Mouse (Mus musculus): ENCODE data around the gene Gng13. TPM values are rescaled to one million over a fixed set of nuclear protein-coding genes. Genes with fewer than 3 reads are reported as not detected.

Gene Gng13
- polyA plus RNA-seq, 2 experiments, result 0.74 to 6.1 TPM

- WGBS, result 60% methylated on average over 9 of the region's 9 CpGs
- no peak for TF ChIP-seq POLR2A (IDR thresholded peaks at IDR 0.05; ENCODE audit: borderline replicate concordance, extremely low read depth, insufficient read depth, insufficient read length)
- Histone ChIP-seq H3K4me3 (replicated peaks; ENCODE audit: low read length) (no peak overlapping the region), H3K4me1 (ENCODE audit: control insufficient read depth, insufficient read depth, low read length) (0 out of 2 replicates have a peak, but pooled peaks cover 4% of the 10 kb centered on the region), H3K9ac (ENCODE audit: low read depth, low read length, severe bottlenecking) (no peak overlapping the region), H3K27me3 (ENCODE audit: control insufficient read depth, insufficient read depth, low read length) (no peaks in the 10 kb centered on the region), H3K9me3 (ENCODE audit: control insufficient read depth, low read length) (no peaks in the 10 kb centered on the region), H3K4me2 (replicated peaks; ENCODE audit: low read depth, low read length, severe bottlenecking) (no peak overlapping the region), H3K27ac (replicated peaks; ENCODE audit: low read depth, low read length) (no peak overlapping the region), H3K36me3 (ENCODE audit: control insufficient read depth, insufficient read depth, low read length) (no peaks in the 10 kb centered on the region)
- DNase-seq (ENCODE audit: low spot score) (no peak), ATAC-seq (ENCODE audit: low FRiP score, low read depth) (no peak)
Measured at GRCm38 (mm10) chr17:25700863-25701496, 16.0 kb upstream of the Gng13 start.

- ATAC-seq (ENCODE audit: low FRiP score, low read depth), result no peak
- H3K9ac ChIP-seq (ENCODE audit: low read depth, low read length, severe bottlenecking), result no peak overlapping the region
- H3K27me3 ChIP-seq (ENCODE audit: control insufficient read depth, insufficient read depth, low read length), result no peaks in the 10 kb centered on the region
- no peak overlapping the region for H3K4me2 ChIP-seq (replicated peaks; ENCODE audit: low read depth, low read length, severe bottlenecking)
- H3K27ac ChIP-seq (replicated peaks; ENCODE audit: low read depth, low read length), result no peak overlapping the region
- no peak for TF ChIP-seq POLR2A (IDR thresholded peaks at IDR 0.05; ENCODE audit: borderline replicate concordance, extremely low read depth, insufficient read depth, insufficient read length)
- DNase-seq (ENCODE audit: low spot score), result no peak
- no peaks in the 10 kb centered on the region for H3K36me3 ChIP-seq (ENCODE audit: control insufficient read depth, insufficient read depth, low read length)
- H3K4me1 ChIP-seq (ENCODE audit: control insufficient read depth, insufficient read depth, low read length), result no peaks in the 10 kb centered on the region
- WGBS, result 94% methylated on average over 2 of the region's 2 CpGs
- H3K4me3 ChIP-seq (replicated peaks; ENCODE audit: low read length), result no peak overlapping the region
- H3K9me3 ChIP-seq (ENCODE audit: control insufficient read depth, low read length), result no peaks in the 10 kb centered on the region
Measured at GRCm38 (mm10) chr17:25709994-25710393, 7.0 kb upstream of the Gng13 start.

- no peak overlapping the region for H3K9ac ChIP-seq (ENCODE audit: low read depth, low read length, severe bottlenecking)
- H3K9me3 ChIP-seq (ENCODE audit: control insufficient read depth, low read length), result no peaks in the 10 kb centered on the region
- no peak for ATAC-seq (ENCODE audit: low FRiP score, low read depth)
- peaks cover 4% of the 10 kb centered on the region; the same call in 1 of the 2 replicates for H3K27me3 ChIP-seq (ENCODE audit: control insufficient read depth, insufficient read depth, low read length)
- no peak for DNase-seq (ENCODE audit: low spot score)
- H3K4me2 ChIP-seq (replicated peaks; ENCODE audit: low read depth, low read length, severe bottlenecking), result no peak overlapping the region
- H3K4me1 ChIP-seq (ENCODE audit: control insufficient read depth, insufficient read depth, low read length), result no peaks in the 10 kb centered on the region
- no peak overlapping the region for H3K27ac ChIP-seq (replicated peaks; ENCODE audit: low read depth, low read length)
- 82% methylated on average over 4 of the region's 4 CpGs for WGBS
- no peaks in the 10 kb centered on the region for H3K36me3 ChIP-seq (ENCODE audit: control insufficient read depth, insufficient read depth, low read length)
- TF ChIP-seq POLR2A (IDR thresholded peaks at IDR 0.05; ENCODE audit: borderline replicate concordance, extremely low read depth, insufficient read depth, insufficient read length), result no peak
- no peak overlapping the region for H3K4me3 ChIP-seq (replicated peaks; ENCODE audit: low read length)
Measured at GRCm38 (mm10) chr17:25711136-25711535, 5.8 kb upstream of the Gng13 start.

GRCm38 (mm10) chr17:25715627-25716026 lies 1.3 kb upstream of the Gng13 start:
- no peak for TF ChIP-seq POLR2A (IDR thresholded peaks at IDR 0.05; ENCODE audit: borderline replicate concordance, extremely low read depth, insufficient read depth, insufficient read length)
- Histone ChIP-seq H3K27ac (replicated peaks; ENCODE audit: low read depth, low read length) (no peak overlapping the region), H3K27me3 (ENCODE audit: control insufficient read depth, insufficient read depth, low read length) (peaks cover 23% of the 10 kb centered on the region), H3K9me3 (ENCODE audit: control insufficient read depth, low read length) (no peaks in the 10 kb centered on the region), H3K36me3 (ENCODE audit: control insufficient read depth, insufficient read depth, low read length) (peaks cover 15% of the 10 kb centered on the region; the same call in 1 of the 2 replicates), H3K4me2 (replicated peaks; ENCODE audit: low read depth, low read length, severe bottlenecking) (no peak overlapping the region), H3K4me1 (ENCODE audit: control insufficient read depth, insufficient read depth, low read length) (peaks cover 4% of the 10 kb centered on the region; the same call in 1 of the 2 replicates), H3K9ac (ENCODE audit: low read depth, low read length, severe bottlenecking) (no peak overlapping the region), H3K4me3 (replicated peaks; ENCODE audit: low read length) (no peak overlapping the region)
- 54% methylated on average over 3 of the region's 3 CpGs for WGBS
- no peak for DNase-seq (ENCODE audit: low spot score)
- no peak for ATAC-seq (ENCODE audit: low FRiP score, low read depth)

- ATAC-seq (ENCODE audit: low FRiP score, low read depth) (no peak), DNase-seq (ENCODE audit: low spot score) (no peak)
- Histone ChIP-seq H3K4me2 (replicated peaks; ENCODE audit: low read depth, low read length, severe bottlenecking) (no peak overlapping the region), H3K4me3 (replicated peaks; ENCODE audit: low read length) (no peak overlapping the region), H3K4me1 (ENCODE audit: control insufficient read depth, insufficient read depth, low read length) (peaks cover 4% of the 10 kb centered on the region; the same call in 1 of the 2 replicates), H3K27me3 (ENCODE audit: control insufficient read depth, insufficient read depth, low read length) (peaks cover 23% of the 10 kb centered on the region), H3K9ac (ENCODE audit: low read depth, low read length, severe bottlenecking) (no peak overlapping the region), H3K27ac (replicated peaks; ENCODE audit: low read depth, low read length) (no peak overlapping the region), H3K9me3 (ENCODE audit: control insufficient read depth, low read length) (no peaks in the 10 kb centered on the region), H3K36me3 (ENCODE audit: control insufficient read depth, insufficient read depth, low read length) (peaks cover 20% of the 10 kb centered on the region)
- WGBS, result 0% methylated on average over 6 of the region's 6 CpGs
- TF ChIP-seq POLR2A (IDR thresholded peaks at IDR 0.05; ENCODE audit: borderline replicate concordance, extremely low read depth, insufficient read depth, insufficient read length), result no peak
Measured at GRCm38 (mm10) chr17:25716130-25716529, 841 bp upstream of the Gng13 start.
